Mouse (Mus musculus) liver, adult 2 months (tissue): ENCODE data around the gene Eif4a3.

Experiments used
- CTCF ChIP-seq: fragments of 200-500 bp; IDR thresholded peaks from 2 replicates; pipeline ENCODE4 v1.5.1; 2011; ENCODE audit warnings: low read depth, low read length, control low read depth
- POLR2A ChIP-seq: fragments of 200-500 bp; IDR thresholded peaks from 2 replicates; pipeline ENCODE4 v1.6.1; 2011; ENCODE audit warnings: low read length, control low read depth; ENCODE audit not compliant: insufficient read depth; ENCODE audit errors: extremely low read depth

DNA sequence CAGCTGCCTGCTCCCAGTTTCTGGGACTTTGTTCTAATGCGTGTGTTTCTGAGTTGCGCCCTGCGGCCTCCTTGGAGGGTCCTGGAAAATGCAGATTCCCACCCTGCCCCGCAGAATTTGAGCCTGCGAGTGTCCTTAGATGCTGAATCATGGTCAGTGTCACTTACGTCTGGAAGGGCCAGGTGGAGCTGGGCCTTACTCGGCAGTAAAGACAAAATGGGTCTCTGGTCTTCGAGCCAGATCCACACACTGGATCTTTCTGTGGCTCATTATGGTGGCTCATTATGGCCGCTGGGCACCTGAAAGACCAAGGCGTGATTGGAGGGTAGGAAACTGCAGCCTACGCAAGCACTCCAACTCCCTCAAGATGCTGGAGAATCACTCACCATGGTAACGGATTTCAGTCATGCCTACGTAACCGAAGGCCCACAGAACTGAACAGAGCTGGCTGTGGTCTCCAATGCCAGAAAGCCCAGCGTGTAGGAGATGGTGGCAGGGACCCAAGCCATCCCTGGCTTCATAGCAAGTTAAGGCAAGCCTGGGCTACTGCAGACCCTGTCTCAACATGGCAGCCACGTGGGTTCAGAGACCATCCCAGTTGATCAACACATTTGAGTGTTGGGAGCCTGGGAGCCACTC is 31.2 kb downstream of the Eif4a3 start:
- no peak for TF ChIP-seq POLR2A
- TF ChIP-seq CTCF: no peak
